Comparison of ENCODE assay signal across 28 mouse cellular contexts in genomic region chr15:98541064-98541463, GRCm38 (mm10). TPM values are rescaled to one million over a fixed set of nuclear protein-coding genes. Genes with fewer than 3 reads are reported as not detected.
DNase-seq lines count a peak whose midpoint lies in the region; ATAC-seq and TF ChIP-seq lines count a peak whose summit lies in the region.
"Had no signal": no experiment of that assay in that cellular context is flagged by ENCODE, and none has a peak within 500 bp of the region (broad histone marks: within the 10 kb centered on the region; RNA-seq: fewer than 3 reads in every experiment).

No protein-coding gene starts in this region.

- peaks cover 49% of the 10 kb centered on the region for H3K36me3 ChIP-seq in liver, postnatal 0 days (replicated peaks; ENCODE audit: insufficient read depth, low read length)
- H3K36me3 ChIP-seq in liver, embryonic 12.5 days, result peaks cover 82% of the 10 kb centered on the region
- peaks cover 10% of the 10 kb centered on the region; the same call in 1 of the 2 replicates for H3K36me3 ChIP-seq in hindbrain, embryonic 11.5 days (ENCODE audit: control insufficient read depth, insufficient read depth, low read length)

- TF ChIP-seq CTCF in liver, postnatal 0 days (IDR thresholded peaks at IDR 0.05; ENCODE audit: low read depth), result no peak

- no peak for DNase-seq in liver, postnatal 0 days
- peak; percentile 32 for DNase-seq in CD4-positive helper T cell, adult 2 months (ENCODE audit: low read depth, low spot score)
- no peak for DNase-seq in spleen, postnatal 14 days (ENCODE audit: low spot score in 2 of 2)
- no peak for DNase-seq in left cerebral cortex, postnatal 36 days (ENCODE audit: low spot score in 2 of 2)
- no peak for DNase-seq in hindbrain, embryonic 11.5 days (ENCODE audit: low spot score)
- DNase-seq: cerebellum, adult 11-12 months; cerebellum, postnatal 36 days; gastrocnemius, postnatal 10 days; right cerebral cortex, postnatal 14 days; thymus, postnatal 36 days had no signal

- H3K4me2 ChIP-seq in liver, postnatal 0 days (ENCODE audit: low read depth, low read length), result no peak overlapping the region
- H3K4me2 ChIP-seq in liver, embryonic 12.5 days, result no peak overlapping the region
- H3K4me2 ChIP-seq in hindbrain, embryonic 11.5 days (replicated peaks; ENCODE audit: low read depth, low read length), result no peak overlapping the region
- H3K4me2 ChIP-seq: hindbrain, embryonic 13.5 days; limb, embryonic 12.5 days; neural tube, embryonic 12.5 days had no signal

- no peak overlapping the region for H3K4me3 ChIP-seq in liver, postnatal 0 days (ENCODE audit: low read depth, low read length)
- H3K4me3 ChIP-seq in liver, embryonic 12.5 days, result no peak overlapping the region
- H3K4me3 ChIP-seq in brown adipose tissue, adult 24 weeks (ENCODE audit: insufficient read depth, low read depth, low read length), result no peak overlapping the region
- no peak overlapping the region for H3K4me3 ChIP-seq in hindbrain, embryonic 11.5 days (ENCODE audit: low read depth, low read length)
- H3K4me3 ChIP-seq: hindbrain, embryonic 13.5 days; layer of hippocampus, adult 2 months; limb, embryonic 12.5 days; neural tube, embryonic 12.5 days had no signal

- no peak for ATAC-seq in liver, postnatal 0 days
- no peak for ATAC-seq in liver, embryonic 12.5 days
- ATAC-seq in megakaryocyte progenitor cell, adult 5-6 weeks (replicated peaks; ENCODE audit: poor library complexity), result peak; percentile 92
- no peak for ATAC-seq in hindbrain, embryonic 11.5 days (ENCODE audit: low FRiP score)
- ATAC-seq: activated CD4-positive, CD25-positive, alpha-beta regulatory T cell, adult 4 months; forebrain, embryonic 16.5 days had no signal

- H3K9me3 ChIP-seq in liver, postnatal 0 days (ENCODE audit: low read length), result no peaks in the 10 kb centered on the region
- no peaks in the 10 kb centered on the region for H3K9me3 ChIP-seq in liver, embryonic 12.5 days (replicated peaks)
- no peaks in the 10 kb centered on the region for H3K9me3 ChIP-seq in hindbrain, embryonic 11.5 days (ENCODE audit: control insufficient read depth, low read length)
- H3K9me3 ChIP-seq: hindbrain, embryonic 13.5 days; limb, embryonic 12.5 days; neural tube, embryonic 12.5 days had no signal

- peaks cover 7% of the 10 kb centered on the region for H3K4me1 ChIP-seq in liver, postnatal 0 days (ENCODE audit: insufficient read depth)
- peaks cover 16% of the 10 kb centered on the region; the same call in 1 of the 2 replicates for H3K4me1 ChIP-seq in liver, embryonic 12.5 days
- H3K4me1 ChIP-seq in brown adipose tissue, adult 24 weeks (ENCODE audit: control insufficient read depth, insufficient read depth, insufficient read length, low read length), result no peaks in the 10 kb centered on the region
- no peaks in the 10 kb centered on the region for H3K4me1 ChIP-seq in hindbrain, embryonic 11.5 days (replicated peaks; ENCODE audit: control insufficient read depth, insufficient read depth, low read length)
- H3K4me1 ChIP-seq: hindbrain, embryonic 13.5 days; limb, embryonic 12.5 days; neural tube, embryonic 12.5 days had no signal

- no peak overlapping the region for H3K9ac ChIP-seq in liver, postnatal 0 days (replicated peaks)
- no peak overlapping the region for H3K9ac ChIP-seq in liver, embryonic 12.5 days
- H3K9ac ChIP-seq in hindbrain, embryonic 11.5 days (ENCODE audit: low read depth, low read length), result no peak overlapping the region
- H3K9ac ChIP-seq: hindbrain, embryonic 13.5 days; limb, embryonic 12.5 days; liver, embryonic 14.5 days; neural tube, embryonic 12.5 days had no signal

- no peak overlapping the region for H3K27ac ChIP-seq in liver, postnatal 0 days (ENCODE audit: low read depth)
- H3K27ac ChIP-seq in liver, embryonic 12.5 days, result no peak overlapping the region
- H3K27ac ChIP-seq in brown adipose tissue, adult 24 weeks (replicated peaks; ENCODE audit: low read depth, low read length), result peak overlapping the region; percentile 61
- H3K27ac ChIP-seq in hindbrain, embryonic 11.5 days (ENCODE audit: low read depth, low read length), result no peak overlapping the region
- H3K27ac ChIP-seq: hindbrain, embryonic 13.5 days; layer of hippocampus, adult 2 months; limb, embryonic 12.5 days; liver, embryonic 14.5 days; neural tube, embryonic 12.5 days had no signal

- TF ChIP-seq EP300 in liver, postnatal 0 days (IDR thresholded peaks at IDR 0.05; ENCODE audit: low read depth), result peak; percentile 37

- intact Hi-C loops in left cerebral cortex, postnatal 36 days (cut with DNase I), result no loop called here

- H3K27me3 ChIP-seq in liver, postnatal 0 days (ENCODE audit: insufficient read depth, low read length), result no peaks in the 10 kb centered on the region
- no peaks in the 10 kb centered on the region for H3K27me3 ChIP-seq in liver, embryonic 12.5 days (replicated peaks)
- no peaks in the 10 kb centered on the region for H3K27me3 ChIP-seq in hindbrain, embryonic 11.5 days (ENCODE audit: control insufficient read depth, insufficient read depth, low read length)
- H3K27me3 ChIP-seq: hindbrain, embryonic 13.5 days; limb, embryonic 12.5 days; neural tube, embryonic 12.5 days had no signal

- WGBS in liver, postnatal 0 days (ENCODE audit: insufficient replicate concordance), result 41% methylated on average over 6 of the region's 6 CpGs
- 54% methylated on average over 6 of the region's 6 CpGs for WGBS in liver, embryonic 12.5 days (ENCODE audit: insufficient replicate concordance)
- WGBS in hindbrain, embryonic 11.5 days, result 89% methylated on average over 6 of the region's 6 CpGs

RNA-seq across cellular contexts. Expression of gene Kansl2, which starts 7.0 kb away (rescaled TPM):
- polyA plus RNA-seq in liver, postnatal 0 days (2015; fragmentation: Nextera tagmentation; extraction: Ambion mirVana), result 26.6 and 28.2 TPM in 2 replicates
- polyA plus RNA-seq in liver, embryonic 12.5 days (2016; fragmentation: Nextera tagmentation; extraction: Ambion mirVana), result 78.4 and 78.5 TPM in 2 replicates
- polyA plus RNA-seq in brown adipose tissue, adult 24 weeks (2012; ENCODE audit: insufficient read depth, insufficient read length, missing spikeins), result 33.1 and 38.0 TPM in 2 replicates
- 65.7 and 68.6 TPM in 2 replicates for total RNA-seq in megakaryocyte progenitor cell, adult 5-6 weeks (2015)
- 60.1 and 62.8 TPM in 2 replicates for total RNA-seq in megakaryocyte progenitor cell, adult 5-6 weeks (2017)
- 10 to 100 TPM; 58.9 to 60.9 TPM for total RNA-seq in left cerebral cortex, postnatal 36 days (2021)
- polyA plus RNA-seq in hindbrain, embryonic 11.5 days (2014; fragmentation: Nextera tagmentation; extraction: Ambion mirVana), result 127 and 132 TPM in 2 replicates

RNA-seq across cellular contexts. Expression of gene Ccnt1, which starts 29.7 kb away (rescaled TPM):
- 14.9 and 17.0 TPM in 2 replicates for polyA plus RNA-seq in liver, postnatal 0 days (2015; fragmentation: Nextera tagmentation; extraction: Ambion mirVana)
- 34.4 and 35.5 TPM in 2 replicates for polyA plus RNA-seq in liver, embryonic 12.5 days (2016; fragmentation: Nextera tagmentation; extraction: Ambion mirVana)
- 16.4 and 18.1 TPM in 2 replicates for polyA plus RNA-seq in brown adipose tissue, adult 24 weeks (2012; ENCODE audit: insufficient read depth, insufficient read length, missing spikeins)
- 47.1 and 57.8 TPM in 2 replicates for total RNA-seq in megakaryocyte progenitor cell, adult 5-6 weeks (2015)
- total RNA-seq in megakaryocyte progenitor cell, adult 5-6 weeks (2017), result 54.1 and 62.5 TPM in 2 replicates
- 10 to 100 TPM; 37.0 to 45.6 TPM for total RNA-seq in left cerebral cortex, postnatal 36 days (2021)
- 63.8 and 67.8 TPM in 2 replicates for polyA plus RNA-seq in hindbrain, embryonic 11.5 days (2014; fragmentation: Nextera tagmentation; extraction: Ambion mirVana)

RNA-seq across cellular contexts. Expression of gene 4930415O20Rik, which starts 29.7 kb away (rescaled TPM):
- not detected in 2 replicates for polyA plus RNA-seq in liver, postnatal 0 days (2015; fragmentation: Nextera tagmentation; extraction: Ambion mirVana)
- polyA plus RNA-seq in liver, embryonic 12.5 days (2016; fragmentation: Nextera tagmentation; extraction: Ambion mirVana), result not detected in 2 replicates
- polyA plus RNA-seq in brown adipose tissue, adult 24 weeks (2012; ENCODE audit: insufficient read depth, insufficient read length, missing spikeins), result 5.1 and 14.0 TPM in 2 replicates
- total RNA-seq in megakaryocyte progenitor cell, adult 5-6 weeks (2015), result not detected in 2 replicates
- total RNA-seq in megakaryocyte progenitor cell, adult 5-6 weeks (2017), result not detected in 2 replicates
- total RNA-seq in left cerebral cortex, postnatal 36 days (2021), result not detected
- not detected in 2 replicates for polyA plus RNA-seq in hindbrain, embryonic 11.5 days (2014; fragmentation: Nextera tagmentation; extraction: Ambion mirVana)
- total RNA-seq: gastrocnemius, postnatal 10 days; layer of hippocampus, adult 2 months; left cerebral cortex, adult 8-10 months had no signal
- polyA plus RNA-seq: activated CD4-positive, CD25-positive, alpha-beta regulatory T cell, adult 4 months; brain, embryonic 14.5 days; embryonic facial prominence, embryonic 11.5 days; hindbrain, embryonic 13.5 days; liver, embryonic 14.5 days; neural tube, embryonic 12.5 days had no signal

RNA-seq across cellular contexts. Expression of gene Olfr279, which starts 48.9 kb away (rescaled TPM):
- not detected in 2 replicates for polyA plus RNA-seq in liver, postnatal 0 days (2015; fragmentation: Nextera tagmentation; extraction: Ambion mirVana)
- polyA plus RNA-seq in liver, embryonic 12.5 days (2016; fragmentation: Nextera tagmentation; extraction: Ambion mirVana), result not detected in 2 replicates
- polyA plus RNA-seq in brown adipose tissue, adult 24 weeks (2012; ENCODE audit: insufficient read depth, insufficient read length, missing spikeins), result not detected in 2 replicates
- not detected in 2 replicates for total RNA-seq in megakaryocyte progenitor cell, adult 5-6 weeks (2015)
- total RNA-seq in megakaryocyte progenitor cell, adult 5-6 weeks (2017), result not detected in 2 replicates
- total RNA-seq in left cerebral cortex, postnatal 36 days (2021), result not detected
- not detected in 2 replicates for polyA plus RNA-seq in hindbrain, embryonic 11.5 days (2014; fragmentation: Nextera tagmentation; extraction: Ambion mirVana)
- total RNA-seq: gastrocnemius, postnatal 10 days; layer of hippocampus, adult 2 months; left cerebral cortex, adult 8-10 months; midbrain, postnatal 0 days had no signal
- polyA plus RNA-seq: activated CD4-positive, CD25-positive, alpha-beta regulatory T cell, adult 4 months; brain, embryonic 14.5 days; embryonic facial prominence, embryonic 11.5 days; forebrain, embryonic 16.5 days; heart, postnatal 0 days; hindbrain, embryonic 13.5 days; intestine, embryonic 14.5 days; kidney, embryonic 16.5 days; limb, embryonic 12.5 days; liver, embryonic 14.5 days; midbrain, postnatal 0 days; neural tube, embryonic 12.5 days had no signal

RNA-seq across cellular contexts. Expression of gene Lalba, which starts 58.5 kb away (rescaled TPM):
- polyA plus RNA-seq in liver, postnatal 0 days (2015; fragmentation: Nextera tagmentation; extraction: Ambion mirVana), result not detected in 2 replicates
- polyA plus RNA-seq in liver, embryonic 12.5 days (2016; fragmentation: Nextera tagmentation; extraction: Ambion mirVana), result not detected in 2 replicates
- polyA plus RNA-seq in brown adipose tissue, adult 24 weeks (2012; ENCODE audit: insufficient read depth, insufficient read length, missing spikeins), result not detected in 2 replicates
- not detected in 2 replicates for total RNA-seq in megakaryocyte progenitor cell, adult 5-6 weeks (2015)
- total RNA-seq in megakaryocyte progenitor cell, adult 5-6 weeks (2017), result not detected in 2 replicates
- total RNA-seq in left cerebral cortex, postnatal 36 days (2021), result not detected
- polyA plus RNA-seq in hindbrain, embryonic 11.5 days (2014; fragmentation: Nextera tagmentation; extraction: Ambion mirVana), result not detected in 2 replicates
- total RNA-seq: layer of hippocampus, adult 2 months; left cerebral cortex, adult 8-10 months; midbrain, postnatal 0 days had no signal
- polyA plus RNA-seq: activated CD4-positive, CD25-positive, alpha-beta regulatory T cell, adult 4 months; brain, embryonic 14.5 days; forebrain, embryonic 16.5 days; hindbrain, embryonic 13.5 days; liver, embryonic 14.5 days; midbrain, postnatal 0 days; neural tube, embryonic 12.5 days; testis, adult 2 months had no signal
